Mouse (Mus musculus): ENCODE measurements around the gene Irs3. TPM values are rescaled to one million over a fixed set of nuclear protein-coding genes. Genes with fewer than 3 reads are reported as not detected.
"Not testable (repeated sequence)": the region's sequence is repeated elsewhere in the genome, so short reads cannot be mapped to it uniquely, and the experiment has no call there.

Irs3 gene
- polyA plus RNA-seq, 1 experiment from 2014 or later: 0.18 TPM

- Histone ChIP-seq H3K27me3 (replicated peaks) (no peaks in the 10 kb centered on the region), H3K27ac (peak overlapping the region; percentile 99; the same call in 1 of the 2 replicates), H3K4me2 (replicated peaks) (peak overlapping the region; percentile 85), H3K4me1 (replicated peaks) (peaks cover 38% of the 10 kb centered on the region), H3K36me3 (peaks cover 16% of the 10 kb centered on the region), H3K4me3 (replicated peaks) (peak overlapping the region; percentile 91; the same call in 1 of the 2 replicates), H3K9ac (peak overlapping the region; percentile 35), H3K9me3 (no peaks in the 10 kb centered on the region)
- WGBS: 49% methylated on average over 4 of the region's 4 CpGs
- ATAC-seq: no peak
These were observed 13.9 kb downstream of the Irs3 start for GRCm38 (mm10) chr5:137631591-137631990.

- H3K4me2 ChIP-seq (replicated peaks): peak overlapping the region; percentile 85
- H3K4me1 ChIP-seq (replicated peaks): peaks cover 38% of the 10 kb centered on the region
These were observed 14.3 kb downstream of the Irs3 start for GRCm38 (mm10) chr5:137631171-137631570.

DNA sequence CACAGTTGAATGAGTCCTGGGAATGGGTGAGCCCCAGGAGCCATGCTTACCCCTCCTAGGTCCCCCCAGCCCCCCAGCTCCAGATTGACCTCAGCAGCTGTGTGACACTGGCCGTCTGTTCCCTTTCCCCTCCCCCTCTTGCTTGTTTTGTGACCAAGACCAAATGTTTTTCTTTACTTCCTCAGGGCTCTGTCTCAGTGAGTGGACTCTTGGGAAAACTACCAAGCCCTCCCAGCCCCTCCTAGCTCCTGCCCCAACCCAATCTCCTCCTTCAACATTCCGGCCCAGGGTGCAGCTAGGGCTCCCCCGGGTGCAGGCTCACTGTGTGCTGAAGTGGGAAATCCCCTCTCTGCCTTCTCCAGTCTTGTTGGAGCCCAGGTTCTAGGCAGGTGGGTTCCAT, 14.9 kb downstream of the Irs3 start:
- 10% methylated on average over 3 of the region's 3 CpGs for WGBS
- Histone ChIP-seq H3K4me3 (replicated peaks) (peak overlapping the region; percentile 91), H3K27ac (peak overlapping the region; percentile 99), H3K36me3 (peaks cover 8% of the 10 kb centered on the region), H3K4me2 (replicated peaks) (peak overlapping the region; percentile 85), H3K4me1 (replicated peaks) (peaks cover 38% of the 10 kb centered on the region), H3K9me3 (no peaks in the 10 kb centered on the region), H3K27me3 (replicated peaks) (no peaks in the 10 kb centered on the region), H3K9ac (peak overlapping the region; percentile 84)
- ATAC-seq: no peak

More at GRCm38 (mm10) chr5:137631171-137631570, 14.3 kb downstream of the Irs3 start:
- 53% methylated on average over 9 of the region's 9 CpGs for WGBS
- H3K27me3 ChIP-seq (replicated peaks): no peaks in the 10 kb centered on the region
- H3K36me3 ChIP-seq: peaks cover 12% of the 10 kb centered on the region
- H3K9ac ChIP-seq: peak overlapping the region; percentile 84
- peak overlapping the region; percentile 91 for H3K4me3 ChIP-seq (replicated peaks)
- ATAC-seq: no peak
- no peaks in the 10 kb centered on the region for H3K9me3 ChIP-seq
- peak overlapping the region; percentile 99 for H3K27ac ChIP-seq

GRCm38 (mm10) chr5:137629906-137630545, 15.5 kb downstream of the Irs3 start:
- H3K27me3 ChIP-seq (replicated peaks): no peaks in the 10 kb centered on the region
- H3K27ac ChIP-seq: peak overlapping the region; percentile 99
- H3K9me3 ChIP-seq: no peaks in the 10 kb centered on the region
- peak overlapping the region; percentile 84 for H3K9ac ChIP-seq
- H3K4me1 ChIP-seq (replicated peaks): peaks cover 38% of the 10 kb centered on the region
- peaks cover 7% of the 10 kb centered on the region for H3K36me3 ChIP-seq
- ATAC-seq: peak; percentile 50
- 18% methylated on average over 6 of the region's 6 CpGs for WGBS
- H3K4me3 ChIP-seq (replicated peaks): peak overlapping the region; percentile 91
- peak overlapping the region; percentile 85 for H3K4me2 ChIP-seq (replicated peaks)

DNA sequence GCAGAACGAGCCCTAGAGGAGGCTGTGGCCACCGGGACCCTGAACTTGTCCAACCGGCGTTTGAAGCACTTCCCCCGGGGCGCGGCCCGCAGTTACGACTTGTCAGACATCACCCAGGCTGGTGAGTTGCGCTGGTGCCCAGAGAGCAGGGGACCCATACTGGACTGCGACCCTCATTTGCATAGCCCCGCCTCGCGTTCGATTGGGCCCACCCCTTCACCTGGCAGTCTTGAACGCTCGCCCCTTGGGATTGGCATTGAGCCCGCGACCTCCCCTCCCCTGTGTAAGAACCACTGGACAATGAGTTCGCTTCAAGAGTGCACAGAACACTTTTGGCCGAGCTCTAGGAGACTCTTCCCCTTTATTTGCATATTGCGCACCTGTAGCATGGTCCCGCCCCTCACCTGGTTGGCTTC, 16.2 kb downstream of the Irs3 start:
- Histone ChIP-seq H3K4me3 (replicated peaks) (peak overlapping the region; percentile 91), H3K27me3 (replicated peaks) (no peaks in the 10 kb centered on the region), H3K9me3 (no peaks in the 10 kb centered on the region), H3K4me1 (replicated peaks) (peaks cover 38% of the 10 kb centered on the region), H3K9ac (peak overlapping the region; percentile 84), H3K27ac (peak overlapping the region; percentile 99), H3K36me3 (peaks cover 7% of the 10 kb centered on the region), H3K4me2 (replicated peaks) (peak overlapping the region; percentile 85)
- peak; percentile 57 for ATAC-seq
- 0% methylated on average over 23 of the region's 23 CpGs for WGBS

- Histone ChIP-seq H3K4me3 (replicated peaks) (peak within 1 kb of the TSS; percentile 91), H3K27me3 (replicated peaks) (no peaks in the 10 kb centered on the region), H3K4me1 (replicated peaks) (peaks cover 33% of the 10 kb centered on the region), H3K4me2 (replicated peaks) (peak within 1 kb of the TSS; percentile 85), H3K9ac (peak within 1 kb of the TSS; percentile 84), H3K36me3 (peaks cover 2% of the 10 kb centered on the region), H3K27ac (peak within 1 kb of the TSS; percentile 99), H3K9me3 (no peaks in the 10 kb centered on the region)
- 0% methylated on average over 43 of the region's 46 CpGs for WGBS
- peak; percentile 96 for ATAC-seq
These were observed 16.8 kb downstream of the Irs3 start, which contains the start of the genes Fbxo24, Lrch4 and Gm20605 for GRCm38 (mm10) chr5:137628498-137629305. Gene Fbxo24 (minus strand): TSS chr5:137629002. Gene Lrch4 (plus strand): TSS chr5:137629121. Gene Gm20605 (plus strand): TSS chr5:137629175.

DNA sequence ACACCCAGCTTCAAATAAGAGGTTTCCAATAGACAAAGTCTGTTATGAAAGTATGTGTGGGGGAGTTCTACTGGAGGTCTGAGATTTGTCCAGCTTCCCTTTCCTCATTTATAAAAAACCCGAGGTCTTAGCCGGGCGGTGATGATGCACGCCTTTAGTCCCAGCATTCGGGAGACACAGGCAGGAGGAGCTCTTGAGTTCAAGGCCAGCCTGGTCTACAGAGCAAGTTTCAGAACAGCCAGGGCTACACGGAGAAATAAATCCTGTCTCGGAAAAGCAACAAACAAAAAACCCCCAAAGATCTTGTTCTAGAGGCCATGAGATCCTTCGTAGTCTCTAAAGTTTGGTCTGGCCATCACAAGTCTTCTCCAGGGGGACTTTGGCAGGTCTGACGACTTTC, 17.5 kb downstream of the Irs3 start:
- Histone ChIP-seq H3K4me2 (replicated peaks) (peak overlapping the region; percentile 83), H3K36me3 (no peaks in the 10 kb centered on the region), H3K4me3 (replicated peaks) (peak overlapping the region; percentile 91), H3K27me3 (replicated peaks) (no peaks in the 10 kb centered on the region), H3K9ac (peak overlapping the region; percentile 59), H3K4me1 (replicated peaks) (peaks cover 31% of the 10 kb centered on the region), H3K27ac (peak overlapping the region; percentile 92), H3K9me3 (no peaks in the 10 kb centered on the region)
- 2% methylated on average over 9 of the region's 9 CpGs for WGBS
- ATAC-seq: no peak

DNA sequence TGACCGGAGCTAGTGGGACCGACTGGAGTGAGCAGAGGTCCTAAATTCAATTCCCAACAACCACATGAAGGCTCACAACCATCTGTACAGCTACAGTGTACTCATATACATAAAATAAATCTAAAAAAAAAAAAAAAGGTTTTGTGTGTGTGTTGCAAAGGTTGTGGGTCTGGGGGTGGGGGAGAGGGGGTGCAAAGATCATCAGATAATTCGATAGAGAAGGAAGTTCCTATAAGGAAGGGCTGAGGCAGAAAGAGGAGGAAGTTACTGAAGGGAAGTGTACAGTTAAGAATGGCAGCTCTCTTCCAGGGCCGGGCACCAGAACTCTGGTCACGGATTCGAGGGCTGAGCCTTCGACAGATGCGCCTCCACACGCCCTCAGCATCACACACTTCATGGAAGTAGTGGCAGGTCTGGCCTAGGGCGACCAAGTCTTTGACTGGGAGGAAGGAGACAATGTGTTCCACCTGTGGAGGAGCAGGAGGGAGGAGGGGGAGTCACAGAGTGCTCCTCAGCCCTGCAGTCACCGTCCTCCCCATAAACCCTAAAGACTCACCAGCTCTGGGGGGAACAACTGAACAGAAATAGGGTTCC, 21.5 kb downstream of the Irs3 start:
- Histone ChIP-seq H3K27me3 (replicated peaks) (no peaks in the 10 kb centered on the region), H3K4me2 (replicated peaks) (no peak overlapping the region), H3K4me1 (replicated peaks) (no peaks in the 10 kb centered on the region; the same call in none of the 2 replicates), H3K4me3 (replicated peaks) (no peak overlapping the region), H3K9ac (no peak overlapping the region), H3K27ac (no peak overlapping the region), H3K36me3 (no peaks in the 10 kb centered on the region), H3K9me3 (no peaks in the 10 kb centered on the region)
- 80% methylated on average over 11 of the region's 11 CpGs for WGBS
- no peak for ATAC-seq

GRCm38 (mm10) chr5:137615347-137615746, 30.2 kb downstream of the Irs3 start:
- Histone ChIP-seq H3K9me3 (no peaks in the 10 kb centered on the region), H3K4me1 (replicated peaks) (peaks cover 28% of the 10 kb centered on the region), H3K27me3 (replicated peaks) (no peaks in the 10 kb centered on the region), H3K4me2 (replicated peaks) (no peak overlapping the region), H3K9ac (no peak overlapping the region), H3K27ac (no peak overlapping the region), H3K4me3 (replicated peaks) (no peak overlapping the region), H3K36me3 (no peaks in the 10 kb centered on the region)
- no peak for ATAC-seq
- 79% methylated on average over 7 of the region's 7 CpGs for WGBS

DNA sequence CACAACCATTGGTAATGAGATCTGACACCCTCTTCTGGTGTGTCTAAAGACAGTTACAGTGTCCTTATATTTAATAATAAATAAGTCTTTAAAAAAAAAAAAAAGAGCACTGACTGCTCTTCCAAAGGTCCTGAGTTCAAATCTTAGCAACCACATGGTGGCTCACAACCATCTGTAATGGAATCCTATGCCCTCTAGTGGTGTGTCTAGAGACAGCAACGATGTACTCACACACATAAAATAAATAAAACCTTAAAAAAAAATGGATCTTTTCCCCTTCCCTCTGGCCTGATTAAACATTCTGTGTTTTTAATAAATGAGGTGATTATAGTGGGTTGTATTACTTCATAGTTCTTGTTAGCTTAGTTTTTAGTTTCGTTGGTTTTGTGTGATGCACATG, 30.6 kb downstream of the Irs3 start:
- H3K36me3 ChIP-seq: not testable (repeated sequence)

DNA sequence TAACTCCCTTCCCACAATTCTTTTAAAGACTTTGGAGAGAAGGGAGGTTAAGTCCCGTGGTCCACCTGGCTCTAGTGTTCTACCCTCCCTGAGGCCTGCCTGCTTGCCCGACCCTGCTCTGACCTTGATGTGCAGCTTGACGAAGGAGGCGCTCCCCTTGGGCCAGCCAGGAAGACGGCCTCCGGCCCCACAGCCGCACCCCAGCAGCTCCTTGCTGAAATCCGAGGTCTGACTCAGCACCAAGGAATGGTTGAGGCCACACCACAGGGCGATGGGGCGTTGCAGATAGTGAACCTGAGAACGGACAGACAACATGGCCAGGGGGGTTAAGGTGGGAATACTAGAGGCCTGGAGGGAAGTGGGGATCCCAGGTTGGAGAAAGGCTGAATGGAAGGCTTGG, 32.0 kb downstream of the Irs3 start, which contains the start of gene Pcolce:
Gene Pcolce (minus strand): TSS at position 235 of the 400 bp plus-strand sequence.
- Histone ChIP-seq H3K36me3 (no peaks in the 10 kb centered on the region), H3K9me3 (no peaks in the 10 kb centered on the region), H3K4me2 (replicated peaks) (no peak within 1 kb of the TSS; the same call in 1 of the 2 replicates), H3K9ac (no peak within 1 kb of the TSS), H3K27ac (peak within 1 kb of the TSS; percentile 76), H3K4me1 (replicated peaks) (peaks cover 45% of the 10 kb centered on the region), H3K27me3 (replicated peaks) (no peaks in the 10 kb centered on the region), H3K4me3 (replicated peaks) (no peak within 1 kb of the TSS)
- 29% methylated on average over 11 of the region's 11 CpGs for WGBS
- ATAC-seq: peak; percentile 77

More for the DNA sequence above, 30.6 kb downstream of the Irs3 start:
- H3K4me1 ChIP-seq (replicated peaks): peaks cover 32% of the 10 kb centered on the region
- not testable (repeated sequence) for H3K27ac ChIP-seq; H3K9me3 ChIP-seq; H3K4me2 ChIP-seq (replicated peaks); H3K27me3 ChIP-seq (replicated peaks); H3K4me3 ChIP-seq (replicated peaks); H3K9ac ChIP-seq; ATAC-seq
- 92% methylated on average over 2 of the region's 2 CpGs for WGBS

- Histone ChIP-seq H3K36me3 (no peaks in the 10 kb centered on the region), H3K27me3 (replicated peaks) (no peaks in the 10 kb centered on the region), H3K27ac (peak overlapping the region; percentile 76; the same call in 1 of the 2 replicates), H3K4me3 (replicated peaks) (no peak overlapping the region), H3K9ac (no peak overlapping the region), H3K4me1 (replicated peaks) (peaks cover 50% of the 10 kb centered on the region), H3K9me3 (no peaks in the 10 kb centered on the region), H3K4me2 (replicated peaks) (no peak overlapping the region; the same call in 1 of the 2 replicates)
- 64% methylated on average over 5 of the region's 5 CpGs for WGBS
- ATAC-seq: peak; percentile 1; the same call in 1 of the 2 replicates
These were observed 32.4 kb downstream of the Irs3 start for GRCm38 (mm10) chr5:137613076-137613475.
